Mouse (Mus musculus) heart, adult 9 months (tissue): ENCODE measurements around the gene Snx14.
"Not testable (repeated sequence)": the region's sequence is repeated elsewhere in the genome, so short reads cannot be mapped to it uniquely, and the experiment has no call there.

Experiments used
- DNase-seq, 2 experiments: peaks; one replicate each; pipeline ENCODE4 v3.0.0; 2022; ENCODE audit warnings: low spot score in 2 of 2

Snx14 gene

GRCm38 (mm10) chr9:88438555-88439237, at the start of gene Snx14:
Gene Snx14, minus strand, starts transcription at chr9:88438958.
- peak; percentile 97 for DNase-seq

GRCm38 (mm10) chr9:88484531-88484930, 45.8 kb upstream of the Snx14 start:
- DNase-seq, result peak in 1 of 2 experiments; percentile 17

- peak; percentile 92 to 93 for DNase-seq
Measured at GRCm38 (mm10) chr9:88482829-88483396, 44.2 kb upstream of the Snx14 start.

GRCm38 (mm10) chr9:88482230-88482828, 43.6 kb upstream of the Snx14 start, which contains the start of gene Syncrip:
Gene Syncrip, minus strand, starts transcription at chr9:88482574.
- peak; percentile 85 to 95 for DNase-seq

- peak; percentile 37 to 50 for DNase-seq
Measured at GRCm38 (mm10) chr9:88481791-88482160, 43.0 kb upstream of the Snx14 start.

- peak; percentile 19 to 44 for DNase-seq
Measured at GRCm38 (mm10) chr9:88481061-88481790, 42.5 kb upstream of the Snx14 start.

GRCm38 (mm10) chr9:88480120-88480519, 41.4 kb upstream of the Snx14 start:
- no peak for DNase-seq

GRCm38 (mm10) chr9:88476138-88476537, 37.4 kb upstream of the Snx14 start:
- no peak for DNase-seq

GRCm38 (mm10) chr9:88461017-88461416, 22.3 kb upstream of the Snx14 start:
- DNase-seq, result not testable (repeated sequence)

- no peak for DNase-seq
Measured at GRCm38 (mm10) chr9:88439991-88440390, 1.2 kb upstream of the Snx14 start.

GRCm38 (mm10) chr9:88439238-88439600, 461 bp upstream of the Snx14 start:
- no peak for DNase-seq

GRCm38 (mm10) chr9:88438237-88438554, 562 bp downstream of the Snx14 start:
- no peak for DNase-seq

- peak in 1 of 2 experiments; percentile 3 for DNase-seq
Measured at GRCm38 (mm10) chr9:88437342-88438236, 1.2 kb downstream of the Snx14 start.

GRCm38 (mm10) chr9:88424356-88424755, 14.4 kb downstream of the Snx14 start:
- DNase-seq, result no peak

GRCm38 (mm10) chr9:88422428-88422827, 16.3 kb downstream of the Snx14 start:
- no peak for DNase-seq

- DNase-seq, result no peak
Measured at GRCm38 (mm10) chr9:88416752-88417151, 22.0 kb downstream of the Snx14 start.

GRCm38 (mm10) chr9:88409978-88410377, 28.8 kb downstream of the Snx14 start:
- no peak for DNase-seq

- no peak for DNase-seq
Measured at GRCm38 (mm10) chr9:88404515-88404914, 34.2 kb downstream of the Snx14 start.

- DNase-seq, result peak; percentile 32 to 37
Measured at GRCm38 (mm10) chr9:88404088-88404487, 34.7 kb downstream of the Snx14 start.

GRCm38 (mm10) chr9:88398461-88398860, 40.3 kb downstream of the Snx14 start:
- DNase-seq, result no peak

GRCm38 (mm10) chr9:88394852-88395251, 43.9 kb downstream of the Snx14 start:
- DNase-seq, result no peak

- DNase-seq, result no peak
Measured at GRCm38 (mm10) chr9:88388826-88389225, 49.9 kb downstream of the Snx14 start.
